Mouse (Mus musculus) midbrain, embryonic 15.5 days (tissue): ENCODE measurements at regions not wholly inside any gene's neighbourhood (a gene's known extent, or its start where the extent isn't known, plus 50 kb on each side); places are given as distances from the start of the nearest gene placed in this dataset.
A peak's percentile ranks its signal among the peaks of the same experiment; 100 is the strongest.
"Not testable (repeated sequence)": the region's sequence is repeated elsewhere in the genome, so short reads cannot be mapped to it uniquely, and the experiment has no call there.

Experiments used
- ATAC-seq: fragments of 200-750 bp; cut with Nextera tagmentation; replicated peaks from 2 replicates; pipeline ENCODE4 v1.8.0; 2017; ENCODE audit warnings: moderate TSS enrichment
- H3K27ac ChIP-seq: fragments of 300-500 bp; sonication (generic); 2 replicates; pipeline ENCODE4 v1.5.1; 2015; ENCODE audit warnings: mild to moderate bottlenecking, inconsistent platforms
- H3K27me3 ChIP-seq: fragments of 300-500 bp; sonication (generic); replicated peaks from 2 replicates; pipeline ENCODE4 v1.6.1; 2015; ENCODE audit warnings: inconsistent platforms
- H3K36me3 ChIP-seq: fragments of 300-500 bp; sonication (generic); replicated peaks from 2 replicates; pipeline ENCODE4 v1.6.1; 2015; ENCODE audit warnings: inconsistent platforms
- H3K4me1 ChIP-seq: fragments of 300-500 bp; sonication (generic); 2 replicates; pipeline ENCODE4 v1.6.1; 2015; ENCODE audit warnings: inconsistent platforms
- H3K4me2 ChIP-seq: fragments of 300-500 bp; sonication (generic); 2 replicates; pipeline ENCODE4 v1.6.1; 2015; ENCODE audit warnings: inconsistent platforms, mild to moderate bottlenecking, moderate library complexity
- H3K4me3 ChIP-seq: fragments of 300-500 bp; sonication (generic); 2 replicates; pipeline ENCODE4 v1.5.1; 2015; ENCODE audit warnings: mild to moderate bottlenecking, inconsistent platforms
- H3K9ac ChIP-seq: fragments of 300-500 bp; sonication (generic); 2 replicates; pipeline ENCODE4 v1.6.1; 2015; ENCODE audit warnings: mild to moderate bottlenecking, inconsistent platforms
- H3K9me3 ChIP-seq: fragments of 300-500 bp; sonication (generic); 2 replicates; pipeline ENCODE4 v1.6.1; 2016; ENCODE audit warnings: inconsistent platforms
- WGBS: fragments of 180-500 bp; shearing (Covaris S2); methylation state at CpG from one replicate; pipeline ENCODE4 v1.1.7; 2015; ENCODE audit warnings: mixed read lengths; 5-methylcytosine and 5-hydroxymethylcytosine counted together

GRCm38 (mm10) chr7:73827549-73827948, 87.4 kb downstream of the Fam174b start:
- Histone ChIP-seq H3K9ac (no peak overlapping the region), H3K4me3 (no peak overlapping the region), H3K27ac (no peak overlapping the region), H3K36me3 (no peaks in the 10 kb centered on the region), H3K4me1 (no peaks in the 10 kb centered on the region), H3K27me3 (no peaks in the 10 kb centered on the region), H3K4me2 (no peak overlapping the region), H3K9me3 (no peaks in the 10 kb centered on the region)
- 66% methylated on average over 1 of the region's 1 CpGs for whole genome bisulfite sequencing
- ATAC-seq = no peak

GRCm38 (mm10) chr7:73830581-73830980, 90.5 kb downstream of the Fam174b start:
- Histone ChIP-seq H3K27me3 (no peaks in the 10 kb centered on the region), H3K4me3 (no peak overlapping the region), H3K4me2 (no peak overlapping the region), H3K36me3 (no peaks in the 10 kb centered on the region), H3K4me1 (no peaks in the 10 kb centered on the region), H3K9me3 (no peaks in the 10 kb centered on the region), H3K27ac (no peak overlapping the region), H3K9ac (no peak overlapping the region)
- WGBS = 88% methylated on average over 6 of the region's 6 CpGs
- ATAC-seq = no peak

GRCm38 (mm10) chr7:73840381-73840780, 100.3 kb downstream of the Fam174b start:
- H3K36me3 ChIP-seq = no peaks in the 10 kb centered on the region
- no peak overlapping the region for H3K9ac ChIP-seq
- no peak overlapping the region for H3K4me3 ChIP-seq
- ATAC-seq = no peak
- 85% methylated on average over 3 of the region's 3 CpGs for WGBS
- H3K9me3 ChIP-seq = no peaks in the 10 kb centered on the region
- H3K27ac ChIP-seq = no peak overlapping the region
- no peaks in the 10 kb centered on the region for H3K27me3 ChIP-seq
- no peak overlapping the region for H3K4me2 ChIP-seq
- H3K4me1 ChIP-seq = no peaks in the 10 kb centered on the region

- Histone ChIP-seq H3K27me3 (no peaks in the 10 kb centered on the region), H3K4me3 (no peak overlapping the region), H3K4me2 (no peak overlapping the region), H3K4me1 (no peaks in the 10 kb centered on the region), H3K36me3 (no peaks in the 10 kb centered on the region), H3K9ac (no peak overlapping the region), H3K9me3 (no peaks in the 10 kb centered on the region), H3K27ac (no peak overlapping the region)
- no peak for ATAC-seq
- WGBS = 83% methylated on average over 9 of the region's 9 CpGs
Measured at GRCm38 (mm10) chr7:73852184-73852583, 112.1 kb downstream of the Fam174b start.

- 70% methylated on average over 3 of the region's 3 CpGs for WGBS
Measured at GRCm38 (mm10) chr7:73853296-73853950, 113.3 kb downstream of the Fam174b start.

GRCm38 (mm10) chr7:73855489-73855888, 115.4 kb downstream of the Fam174b start:
- Histone ChIP-seq H3K9me3 (no peaks in the 10 kb centered on the region), H3K27me3 (no peaks in the 10 kb centered on the region), H3K4me1 (no peaks in the 10 kb centered on the region), H3K4me3 (no peak overlapping the region), H3K27ac (no peak overlapping the region), H3K36me3 (no peaks in the 10 kb centered on the region), H3K4me2 (no peak overlapping the region), H3K9ac (no peak overlapping the region)
- no peak for ATAC-seq
- 45% methylated on average over 4 of the region's 4 CpGs for WGBS

More at GRCm38 (mm10) chr7:73853296-73853950, 113.3 kb downstream of the Fam174b start:
- ATAC-seq, H3K4me2 ChIP-seq, H3K36me3 ChIP-seq, H3K4me3 ChIP-seq, H3K27me3 ChIP-seq, H3K9ac ChIP-seq, H3K27ac ChIP-seq, H3K4me1 ChIP-seq, H3K9me3 ChIP-seq: not testable (repeated sequence)

GRCm38 (mm10) chr7:73856908-73857307, 116.8 kb downstream of the Fam174b start:
- WGBS = 55% methylated on average over 6 of the region's 6 CpGs
- ATAC-seq = no peak
- no peak overlapping the region for H3K4me2 ChIP-seq
- no peaks in the 10 kb centered on the region for H3K4me1 ChIP-seq
- no peak overlapping the region for H3K9ac ChIP-seq
- no peak overlapping the region for H3K4me3 ChIP-seq
- H3K36me3 ChIP-seq = no peaks in the 10 kb centered on the region
- H3K9me3 ChIP-seq = no peaks in the 10 kb centered on the region
- no peak overlapping the region for H3K27ac ChIP-seq
- H3K27me3 ChIP-seq = no peaks in the 10 kb centered on the region

GRCm38 (mm10) chr7:73865086-73865485, 125.0 kb downstream of the Fam174b start:
- no peak overlapping the region for H3K4me2 ChIP-seq
- no peaks in the 10 kb centered on the region for H3K27me3 ChIP-seq
- H3K4me3 ChIP-seq = no peak overlapping the region
- whole genome bisulfite sequencing = 68% methylated on average over 5 of the region's 5 CpGs
- H3K9me3 ChIP-seq = no peaks in the 10 kb centered on the region
- H3K4me1 ChIP-seq = no peaks in the 10 kb centered on the region
- ATAC-seq = no peak
- no peaks in the 10 kb centered on the region for H3K36me3 ChIP-seq
- no peak overlapping the region for H3K27ac ChIP-seq
- no peak overlapping the region for H3K9ac ChIP-seq

GRCm38 (mm10) chr7:73872181-73872580, 132.1 kb downstream of the Fam174b start:
- Histone ChIP-seq H3K4me3 (no peak overlapping the region), H3K27me3 (no peaks in the 10 kb centered on the region), H3K9ac (no peak overlapping the region), H3K27ac (no peak overlapping the region), H3K9me3 (no peaks in the 10 kb centered on the region), H3K4me2 (no peak overlapping the region), H3K36me3 (no peaks in the 10 kb centered on the region), H3K4me1 (no peaks in the 10 kb centered on the region; the same call in 1 of the 2 replicates)
- WGBS = 53% methylated on average over 2 of the region's 2 CpGs
- no peak for ATAC-seq

DNA sequence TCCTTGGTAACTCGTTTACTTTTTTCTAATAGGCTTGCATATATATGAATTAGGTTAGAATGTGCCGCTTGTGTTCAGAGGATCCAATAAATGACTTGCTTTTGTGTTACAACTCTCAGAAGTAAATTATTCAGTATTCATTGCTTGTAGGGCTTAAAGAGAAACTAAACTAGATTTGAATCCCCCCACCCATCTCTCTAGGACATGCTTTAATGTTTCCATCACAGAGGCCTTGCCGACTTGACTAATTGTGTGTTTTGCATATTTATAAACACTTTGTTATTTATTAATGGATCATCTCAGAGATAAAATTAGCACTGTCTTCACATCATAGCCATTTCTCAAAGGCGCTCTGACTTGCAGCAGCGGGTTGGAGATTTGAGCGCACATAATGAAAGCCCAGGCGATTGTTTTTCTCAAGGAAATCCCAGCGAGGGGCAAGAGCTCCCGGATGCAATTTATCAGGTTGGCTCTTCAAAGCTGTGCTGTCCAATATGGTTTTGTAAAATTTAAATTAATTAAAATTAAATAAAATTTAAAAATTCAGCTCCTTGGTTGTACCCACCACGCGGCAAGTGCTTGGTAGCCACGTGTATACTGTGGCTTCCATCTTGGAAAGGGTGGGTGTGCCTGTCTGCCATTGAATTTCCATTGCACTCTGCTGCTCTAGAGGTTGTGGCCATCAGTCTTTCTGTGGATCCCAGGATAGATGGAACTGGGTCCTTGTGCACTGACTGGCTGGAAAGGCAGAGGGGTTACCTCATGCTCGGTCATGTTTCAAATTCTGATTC, 132.0 kb downstream of the St8sia2 start:
- Histone ChIP-seq H3K4me3 (no peak overlapping the region), H3K27ac (no peak overlapping the region), H3K27me3 (no peaks in the 10 kb centered on the region), H3K4me2 (no peak overlapping the region), H3K9me3 (no peaks in the 10 kb centered on the region), H3K9ac (no peak overlapping the region), H3K36me3 (no peaks in the 10 kb centered on the region), H3K4me1 (peaks cover 6% of the 10 kb centered on the region; the same call in 1 of the 2 replicates)
- peak; percentile 66 for ATAC-seq
- WGBS = 66% methylated on average over 13 of the region's 13 CpGs

DNA sequence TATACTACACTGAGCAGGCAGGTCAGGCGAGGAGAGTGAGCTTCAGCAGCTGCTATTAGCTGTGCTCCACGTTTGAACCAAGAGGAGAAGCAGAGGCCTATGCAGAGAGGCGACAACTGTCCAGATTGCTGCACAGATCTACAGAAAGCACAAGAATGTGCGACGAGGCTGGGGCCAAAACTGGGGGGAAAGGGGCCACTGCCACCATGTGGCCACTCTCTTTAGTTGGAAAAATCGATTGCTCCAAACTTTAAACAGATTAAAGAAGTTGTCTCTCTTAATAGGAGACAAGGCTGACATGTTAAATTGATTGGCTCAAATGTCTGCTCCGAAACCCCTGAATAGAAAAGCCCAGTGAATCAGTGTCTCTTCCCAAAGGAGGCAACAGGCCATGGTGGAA, 127.3 kb downstream of the St8sia2 start:
- H3K4me2 ChIP-seq = no peak overlapping the region
- no peaks in the 10 kb centered on the region for H3K9me3 ChIP-seq
- no peaks in the 10 kb centered on the region for H3K36me3 ChIP-seq
- no peak overlapping the region for H3K27ac ChIP-seq
- H3K9ac ChIP-seq = no peak overlapping the region
- H3K4me1 ChIP-seq = no peaks in the 10 kb centered on the region
- WGBS = 58% methylated on average over 7 of the region's 7 CpGs
- H3K27me3 ChIP-seq = no peaks in the 10 kb centered on the region
- H3K4me3 ChIP-seq = no peak overlapping the region
- ATAC-seq = no peak
